Mouse (Mus musculus) liver, embryonic 14.5 days (tissue): ENCODE data around the gene Mecr. TPM values are rescaled to one million over a fixed set of nuclear protein-coding genes. Genes with fewer than 3 reads are reported as not detected.

ENCODE experiments used
- ATAC-seq: fragments of 200-750 bp; cut with Nextera tagmentation; 2 replicates; pipeline ENCODE4 v1.8.0; 2017; ENCODE audit warnings: moderate number of reproducible peaks, mild to moderate bottlenecking, moderate library complexity; ENCODE audit not compliant: insufficient read depth
- DNase-seq, 3 experiments: peaks; one replicate each; pipeline ENCODE4 v3.0.0-alpha.2; 2012 to 2013; ENCODE audit warnings: low read depth in 3 of 3, low spot score in 3 of 3
- H3K27ac ChIP-seq: fragments of 300-500 bp; sonication (generic); 2 replicates; pipeline ENCODE4 v1.5.1; 2014; ENCODE audit warnings: moderate library complexity, mild to moderate bottlenecking, control low read depth, inconsistent platforms
- H3K27me3 ChIP-seq: fragments of 300-500 bp; sonication (generic); 2 replicates; pipeline ENCODE4 v1.6.1; 2014; ENCODE audit warnings: mild to moderate bottlenecking, low read length, moderate library complexity; ENCODE audit not compliant: control insufficient read depth, insufficient read depth
- H3K36me3 ChIP-seq: fragments of 300-500 bp; sonication (generic); replicated peaks from 2 replicates; pipeline ENCODE4 v1.6.1; 2014; ENCODE audit warnings: low read depth; ENCODE audit not compliant: control insufficient read depth, insufficient read depth
- H3K4me1 ChIP-seq, 2 experiments: fragments of 200-500 bp in 1 of 2; fragments of 300-500 bp in 1 of 2; sonication (generic) in 1 of 2; replicated peaks; 2 replicates each; pipeline ENCODE4 v1.6.1; 2012 to 2014; ENCODE audit warnings: antibody characterized with exemption in 1 of 2, inconsistent platforms in 1 of 2, low read length in 1 of 2; ENCODE audit not compliant: control insufficient read depth in 2 of 2, insufficient read depth in 2 of 2
- H3K4me2 ChIP-seq: fragments of 300-500 bp; sonication (generic); 2 replicates; pipeline ENCODE4 v1.6.1; 2014; ENCODE audit warnings: low read depth, mild to moderate bottlenecking, control low read depth, moderate library complexity
- H3K4me3 ChIP-seq, 2 experiments: fragments of 200-500 bp in 1 of 2; fragments of 300-500 bp in 1 of 2; sonication (generic) in 1 of 2; 2 replicates each; pipeline ENCODE4 v1.5.1; 2012 to 2014; ENCODE audit warnings: low read depth in 2 of 2, low read length in 2 of 2, mild to moderate bottlenecking in 2 of 2, control low read depth in 1 of 2, inconsistent platforms in 1 of 2, moderate library complexity in 1 of 2; ENCODE audit not compliant: insufficient read depth in 1 of 2
- H3K9ac ChIP-seq: fragments of 300-500 bp; sonication (generic); replicated peaks from 2 replicates; pipeline ENCODE4 v1.6.1; 2014; ENCODE audit warnings: mild to moderate bottlenecking, control low read depth, moderate library complexity
- H3K9me3 ChIP-seq: fragments of 300-500 bp; sonication (generic); 2 replicates; pipeline ENCODE4 v1.6.1; 2016; ENCODE audit warnings: low read length, mixed read lengths; ENCODE audit not compliant: control insufficient read depth
- CTCF ChIP-seq: IDR thresholded peaks from 2 replicates; pipeline ENCODE4 v1.5.1; 2016; ENCODE audit warnings: antibody characterized with exemption, low read depth, control low read depth
- EP300 ChIP-seq: IDR thresholded peaks from 2 replicates; pipeline ENCODE4 v1.6.1; 2016; ENCODE audit warnings: antibody characterized with exemption, low read depth
- WGBS: fragments of 180-500 bp; shearing (Covaris S2); extraction: QIAGEN DNeasy Blood & Tissue Kit; methylation state at CpG from one replicate; pipeline ENCODE4 v1.1.7; 2014; ENCODE audit not compliant: insufficient replicate concordance; 5-methylcytosine and 5-hydroxymethylcytosine counted together
- polyA plus RNA-seq, 2 experiments: library from polyadenylated mRNA; depleted of rRNA in 1 of 2; stranded (reverse) in 1 of 2; unstranded in 1 of 2; fragments of >200 nt; fragmentation: Nextera tagmentation in 1 of 2; extraction: Ambion mirVana in 1 of 2; gene quantifications; 2 replicates each; pipeline versions ENCODE4 v1.2.1 to v1.2.3; 2012 to 2014

Gene Mecr
- polyA plus RNA-seq, 2 experiments = 23.8 to 31.6 TPM

- 91% methylated on average over 15 of the region's 15 CpGs for WGBS
- no peaks in the 10 kb centered on the region for H3K9me3 ChIP-seq
- H3K27me3 ChIP-seq = no peaks in the 10 kb centered on the region
- no peak for DNase-seq
- no peaks in the 10 kb centered on the region for H3K4me1 ChIP-seq
- no peak for ATAC-seq
- TF ChIP-seq EP300 = no peak
- no peak for TF ChIP-seq CTCF
- no peak overlapping the region for H3K9ac ChIP-seq
- peaks cover 59% of the 10 kb centered on the region for H3K36me3 ChIP-seq
- no peak overlapping the region for H3K4me2 ChIP-seq
- no peak overlapping the region for H3K4me3 ChIP-seq
- H3K27ac ChIP-seq = no peak overlapping the region
These were observed 57.8 kb downstream of the Mecr start for GRCm38 (mm10) chr4:131901090-131901489.

- Histone ChIP-seq H3K4me1 (no peaks in the 10 kb centered on the region), H3K9me3 (no peaks in the 10 kb centered on the region), H3K27me3 (no peaks in the 10 kb centered on the region), H3K27ac (no peak overlapping the region), H3K4me2 (no peak overlapping the region), H3K4me3 (no peak overlapping the region), H3K9ac (no peak overlapping the region), H3K36me3 (peaks cover 34% of the 10 kb centered on the region)
- ATAC-seq = peak; percentile 42; the same call in 1 of the 2 replicates
- no peak for TF ChIP-seq EP300
- peak; percentile 77 for TF ChIP-seq CTCF
- 52% methylated on average over 8 of the region's 8 CpGs for WGBS
- no peak for DNase-seq
These were observed 61.2 kb downstream of the Mecr start for GRCm38 (mm10) chr4:131904478-131904877.

GRCm38 (mm10) chr4:131906423-131906822 lies 63.2 kb downstream of the Mecr start:
- TF ChIP-seq CTCF (no peak), EP300 (no peak)
- H3K4me2 ChIP-seq = no peak overlapping the region
- no peak overlapping the region for H3K9ac ChIP-seq
- peaks cover 4% of the 10 kb centered on the region for H3K27me3 ChIP-seq
- H3K36me3 ChIP-seq = peaks cover 14% of the 10 kb centered on the region
- no peak overlapping the region for H3K27ac ChIP-seq
- no peaks in the 10 kb centered on the region for H3K9me3 ChIP-seq
- ATAC-seq = no peak
- DNase-seq = no peak
- no peak overlapping the region for H3K4me3 ChIP-seq
- WGBS = 75% methylated on average over 6 of the region's 6 CpGs
- no peaks in the 10 kb centered on the region; a peak in 1 of 4 replicates for H3K4me1 ChIP-seq

GRCm38 (mm10) chr4:131907912-131908311 lies 64.6 kb downstream of the Mecr start:
- no peaks in the 10 kb centered on the region for H3K9me3 ChIP-seq
- peaks cover 5% of the 10 kb centered on the region for H3K36me3 ChIP-seq
- H3K9ac ChIP-seq = no peak overlapping the region
- no peak for DNase-seq
- TF ChIP-seq EP300 = no peak
- peak; percentile 74 for TF ChIP-seq CTCF
- no peak overlapping the region for H3K4me2 ChIP-seq
- H3K27me3 ChIP-seq = peaks cover 19% of the 10 kb centered on the region
- H3K4me1 ChIP-seq = no peaks in the 10 kb centered on the region; a peak in 1 of 4 replicates
- no peak overlapping the region for H3K27ac ChIP-seq
- 85% methylated on average over 3 of the region's 3 CpGs for WGBS
- no peak for ATAC-seq
- H3K4me3 ChIP-seq = no peak overlapping the region

GRCm38 (mm10) chr4:131910237-131910994 lies 67.1 kb downstream of the Mecr start:
- no peak overlapping the region for H3K4me3 ChIP-seq
- no peak; the same call in 1 of the 2 replicates for ATAC-seq

More at GRCm38 (mm10) chr4:131910237-131910994, 67.1 kb downstream of the Mecr start:
- DNase-seq = no peak
- Histone ChIP-seq H3K27me3 (peaks cover 44% of the 10 kb centered on the region), H3K4me2 (peak overlapping the region; percentile 2), H3K4me1 (no peaks in the 10 kb centered on the region; a peak in 1 of 4 replicates), H3K9ac (no peak overlapping the region), H3K9me3 (no peaks in the 10 kb centered on the region), H3K36me3 (no peaks in the 10 kb centered on the region; the same call in none of the 2 replicates), H3K27ac (no peak overlapping the region)
- WGBS = 9% methylated on average over 20 of the region's 21 CpGs
- TF ChIP-seq CTCF = no peak
- no peak for TF ChIP-seq EP300
